Mouse (Mus musculus): ENCODE measurements around the gene Tex52. TPM values are rescaled to one million over a fixed set of nuclear protein-coding genes. Genes with fewer than 3 reads are reported as not detected.

The Tex52 gene
- polyA plus RNA-seq, 1 experiment from 2014 or later = not detected

GRCm38 (mm10) chr6:128346782-128347181, 28.5 kb upstream of the Tex52 start:
- H3K9me3 ChIP-seq (ENCODE audit: control insufficient read depth) = no peaks in the 10 kb centered on the region
- ATAC-seq = no peak
- H3K4me2 ChIP-seq (replicated peaks; ENCODE audit: low read depth) = no peak overlapping the region
- no peak overlapping the region for H3K9ac ChIP-seq (ENCODE audit: low read depth, low read length)
- no peak overlapping the region for H3K4me3 ChIP-seq (ENCODE audit: low read depth, low read length)
- WGBS = 72% methylated on average over 6 of the region's 6 CpGs
- H3K27me3 ChIP-seq (replicated peaks; ENCODE audit: control insufficient read depth, insufficient read depth, low read length) = no peaks in the 10 kb centered on the region
- H3K27ac ChIP-seq (ENCODE audit: low read depth, low read length) = no peak overlapping the region
- H3K36me3 ChIP-seq (ENCODE audit: control insufficient read depth, insufficient read depth) = no peaks in the 10 kb centered on the region
- no peaks in the 10 kb centered on the region for H3K4me1 ChIP-seq (replicated peaks; ENCODE audit: control insufficient read depth, insufficient read depth, low read length)
- TF ChIP-seq CTCF (IDR thresholded peaks at IDR 0.05; ENCODE audit: low read depth) = no peak

GRCm38 (mm10) chr6:128349711-128350110, 25.5 kb upstream of the Tex52 start:
- Histone ChIP-seq H3K9ac (ENCODE audit: low read depth, low read length) (no peak overlapping the region), H3K36me3 (ENCODE audit: control insufficient read depth, insufficient read depth) (no peaks in the 10 kb centered on the region), H3K27me3 (replicated peaks; ENCODE audit: control insufficient read depth, insufficient read depth, low read length) (no peaks in the 10 kb centered on the region), H3K4me2 (replicated peaks; ENCODE audit: low read depth) (no peak overlapping the region), H3K9me3 (ENCODE audit: control insufficient read depth) (no peaks in the 10 kb centered on the region), H3K27ac (ENCODE audit: low read depth, low read length) (no peak overlapping the region; the same call in 1 of the 2 replicates), H3K4me3 (ENCODE audit: low read depth, low read length) (no peak overlapping the region), H3K4me1 (replicated peaks; ENCODE audit: control insufficient read depth, insufficient read depth, low read length) (no peaks in the 10 kb centered on the region)
- ATAC-seq = no peak
- no peak for TF ChIP-seq CTCF (IDR thresholded peaks at IDR 0.05; ENCODE audit: low read depth)
- WGBS = 60% methylated on average over 7 of the region's 7 CpGs

- H3K4me2 ChIP-seq (replicated peaks; ENCODE audit: low read depth) = no peak overlapping the region
- no peak overlapping the region for H3K27ac ChIP-seq (ENCODE audit: low read depth, low read length)
- ATAC-seq = no peak
- 81% methylated on average over 3 of the region's 3 CpGs for WGBS
- no peaks in the 10 kb centered on the region for H3K9me3 ChIP-seq (ENCODE audit: control insufficient read depth)
- no peaks in the 10 kb centered on the region for H3K27me3 ChIP-seq (replicated peaks; ENCODE audit: control insufficient read depth, insufficient read depth, low read length)
- no peaks in the 10 kb centered on the region for H3K4me1 ChIP-seq (replicated peaks; ENCODE audit: control insufficient read depth, insufficient read depth, low read length)
- TF ChIP-seq CTCF (IDR thresholded peaks at IDR 0.05; ENCODE audit: low read depth) = no peak
- no peak overlapping the region for H3K9ac ChIP-seq (ENCODE audit: low read depth, low read length)
- no peak overlapping the region for H3K4me3 ChIP-seq (ENCODE audit: low read depth, low read length)
- peaks cover 7% of the 10 kb centered on the region; the same call in 1 of the 2 replicates for H3K36me3 ChIP-seq (ENCODE audit: control insufficient read depth, insufficient read depth)
These were observed 21.1 kb upstream of the Tex52 start for GRCm38 (mm10) chr6:128354140-128354539.

GRCm38 (mm10) chr6:128355201-128355681, 20.0 kb upstream of the Tex52 start:
- Histone ChIP-seq H3K4me1 (replicated peaks; ENCODE audit: control insufficient read depth, insufficient read depth, low read length) (no peaks in the 10 kb centered on the region), H3K9me3 (ENCODE audit: control insufficient read depth) (no peaks in the 10 kb centered on the region), H3K27ac (ENCODE audit: low read depth, low read length) (peak overlapping the region; percentile 46), H3K27me3 (replicated peaks; ENCODE audit: control insufficient read depth, insufficient read depth, low read length) (no peaks in the 10 kb centered on the region), H3K9ac (ENCODE audit: low read depth, low read length) (peak overlapping the region; percentile 59), H3K4me3 (ENCODE audit: low read depth, low read length) (peak overlapping the region; percentile 75), H3K36me3 (ENCODE audit: control insufficient read depth, insufficient read depth) (peaks cover 7% of the 10 kb centered on the region; the same call in 1 of the 2 replicates), H3K4me2 (replicated peaks; ENCODE audit: low read depth) (peak overlapping the region; percentile 97)
- under 1% methylated on average over 28 of the region's 28 CpGs for WGBS
- peak; percentile 59 for ATAC-seq
- no peak for TF ChIP-seq CTCF (IDR thresholded peaks at IDR 0.05; ENCODE audit: low read depth)

- TF ChIP-seq CTCF (IDR thresholded peaks at IDR 0.05; ENCODE audit: low read depth) = no peak
- 1% methylated on average over 35 of the region's 42 CpGs for WGBS
- Histone ChIP-seq H3K9ac (ENCODE audit: low read depth, low read length) (peak within 1 kb of the TSS; percentile 59), H3K9me3 (ENCODE audit: control insufficient read depth) (no peaks in the 10 kb centered on the region), H3K36me3 (ENCODE audit: control insufficient read depth, insufficient read depth) (peaks cover 7% of the 10 kb centered on the region; the same call in 1 of the 2 replicates), H3K4me3 (ENCODE audit: low read depth, low read length) (peak within 1 kb of the TSS; percentile 75), H3K4me1 (replicated peaks; ENCODE audit: control insufficient read depth, insufficient read depth, low read length) (no peaks in the 10 kb centered on the region), H3K4me2 (replicated peaks; ENCODE audit: low read depth) (peak within 1 kb of the TSS; percentile 97), H3K27ac (ENCODE audit: low read depth, low read length) (peak within 1 kb of the TSS; percentile 46), H3K27me3 (replicated peaks; ENCODE audit: control insufficient read depth, insufficient read depth, low read length) (no peaks in the 10 kb centered on the region)
- ATAC-seq = peak; percentile 94
These were observed 19.4 kb upstream of the Tex52 start, which contains the start of gene Tulp3 for GRCm38 (mm10) chr6:128355726-128356416. TSS of gene Tulp3 (minus strand) at chr6:128355851.

GRCm38 (mm10) chr6:128358999-128359398, 16.3 kb upstream of the Tex52 start:
- H3K27me3 ChIP-seq (replicated peaks; ENCODE audit: control insufficient read depth, insufficient read depth, low read length) = no peaks in the 10 kb centered on the region
- no peak overlapping the region for H3K4me3 ChIP-seq (ENCODE audit: low read depth, low read length)
- peaks cover 7% of the 10 kb centered on the region; the same call in 1 of the 2 replicates for H3K36me3 ChIP-seq (ENCODE audit: control insufficient read depth, insufficient read depth)
- no peak overlapping the region for H3K27ac ChIP-seq (ENCODE audit: low read depth, low read length)
- WGBS = 26% methylated on average over 2 of the region's 2 CpGs
- TF ChIP-seq CTCF (IDR thresholded peaks at IDR 0.05; ENCODE audit: low read depth) = peak; percentile 86
- ATAC-seq = no peak
- no peak overlapping the region for H3K4me2 ChIP-seq (replicated peaks; ENCODE audit: low read depth)
- no peak overlapping the region for H3K9ac ChIP-seq (ENCODE audit: low read depth, low read length)
- no peaks in the 10 kb centered on the region for H3K9me3 ChIP-seq (ENCODE audit: control insufficient read depth)
- H3K4me1 ChIP-seq (replicated peaks; ENCODE audit: control insufficient read depth, insufficient read depth, low read length) = no peaks in the 10 kb centered on the region
